Mouse (Mus musculus) stomach, postnatal 0 days (tissue): ENCODE measurements at regions not wholly inside any gene's neighbourhood (a gene's known extent, or its start where the extent isn't known, plus 50 kb on each side); places are given as distances from the start of the nearest gene placed in this dataset.

Experiments used
- ATAC-seq: fragments of 200-750 bp; cut with Nextera tagmentation; 2 replicates; pipeline ENCODE4 v1.8.0; 2017; ENCODE audit not compliant: low FRiP score, low TSS enrichment
- DNase-seq: peaks from one replicate; pipeline ENCODE4 v3.0.0-alpha.2; 2016; ENCODE audit warnings: low spot score
- H3K27ac ChIP-seq: fragments of 300-500 bp; sonication (generic); replicated peaks from 2 replicates; pipeline ENCODE4 v1.5.1; 2014; ENCODE audit warnings: mild to moderate bottlenecking, control low read depth
- H3K27me3 ChIP-seq: fragments of 300-500 bp; sonication (generic); 2 replicates; pipeline ENCODE4 v1.6.1; 2014; ENCODE audit warnings: low read length; ENCODE audit not compliant: control insufficient read depth, insufficient read depth
- H3K36me3 ChIP-seq: fragments of 300-500 bp; sonication (generic); 2 replicates; pipeline ENCODE4 v1.6.1; 2014; ENCODE audit warnings: low read length, mixed read lengths; ENCODE audit not compliant: control insufficient read depth, insufficient read depth
- H3K4me1 ChIP-seq: fragments of 300-500 bp; sonication (generic); replicated peaks from 2 replicates; pipeline ENCODE4 v1.6.1; 2014; ENCODE audit warnings: antibody characterized with exemption; ENCODE audit not compliant: control insufficient read depth, insufficient read depth
- H3K4me2 ChIP-seq: fragments of 300-500 bp; sonication (generic); replicated peaks from 2 replicates; pipeline ENCODE4 v1.6.1; 2014; ENCODE audit warnings: low read depth, mild to moderate bottlenecking, control low read depth, moderate library complexity
- H3K4me3 ChIP-seq: fragments of 300-500 bp; sonication (generic); 2 replicates; pipeline ENCODE4 v1.5.1; 2014; ENCODE audit warnings: low read depth, low read length, control low read depth
- H3K9ac ChIP-seq: fragments of 300-500 bp; sonication (generic); 2 replicates; pipeline ENCODE4 v1.6.1; 2014; ENCODE audit warnings: mild to moderate bottlenecking, low read length, control low read depth, mixed read lengths
- H3K9me3 ChIP-seq: fragments of 300-500 bp; sonication (generic); 2 replicates; pipeline ENCODE4 v1.6.1; 2016; ENCODE audit warnings: low read length; ENCODE audit not compliant: control insufficient read depth
- CTCF ChIP-seq: IDR thresholded peaks from 2 replicates; pipeline ENCODE4 v1.5.1; 2016; ENCODE audit warnings: antibody characterized with exemption, low read depth, mild to moderate bottlenecking, moderate library complexity
- EP300 ChIP-seq: optimal IDR thresholded peaks from 2 replicates; pipeline ENCODE3; 2016; ENCODE audit warnings: antibody characterized with exemption
- WGBS: fragments of 180-500 bp; shearing (Covaris S2); extraction: QIAGEN DNeasy Blood & Tissue Kit; methylation state at CpG from one replicate; pipeline ENCODE4 v1.1.7; 2014; 5-methylcytosine and 5-hydroxymethylcytosine counted together

GRCm38 (mm10) chr14:71795713-71796112 lies 695.9 kb downstream of the Gm9195 start:
- WGBS, result 71% methylated on average over 3 of the region's 3 CpGs
- H3K4me1 ChIP-seq, result no peaks in the 10 kb centered on the region

GRCm38 (mm10) chr14:71776990-71777525 lies 714.6 kb downstream of the Gm9195 start:
- Histone ChIP-seq H3K27me3 (no peaks in the 10 kb centered on the region), H3K4me1 (no peaks in the 10 kb centered on the region), H3K4me2 (no peak overlapping the region), H3K9ac (no peak overlapping the region), H3K36me3 (no peaks in the 10 kb centered on the region), H3K9me3 (no peaks in the 10 kb centered on the region), H3K4me3 (no peak overlapping the region), H3K27ac (no peak overlapping the region)
- ATAC-seq (no peak), DNase-seq (no peak)
- no peak for TF ChIP-seq CTCF
- no peak for TF ChIP-seq EP300
- 42% methylated on average over 1 of the region's 1 CpGs for WGBS

More at GRCm38 (mm10) chr14:71795713-71796112, 695.9 kb downstream of the Gm9195 start:
- Histone ChIP-seq H3K27me3 (no peaks in the 10 kb centered on the region), H3K9ac (no peak overlapping the region), H3K4me3 (no peak overlapping the region), H3K4me2 (no peak overlapping the region), H3K27ac (no peak overlapping the region), H3K36me3 (no peaks in the 10 kb centered on the region), H3K9me3 (no peaks in the 10 kb centered on the region)
- ATAC-seq (no peak), DNase-seq (no peak)
- TF ChIP-seq CTCF, result no peak
- TF ChIP-seq EP300, result no peak

GRCm38 (mm10) chr14:71766856-71767255 lies 724.8 kb downstream of the Gm9195 start:
- no peaks in the 10 kb centered on the region for H3K4me1 ChIP-seq
- no peak for DNase-seq
- 83% methylated on average over 1 of the region's 1 CpGs for WGBS
- no peak for TF ChIP-seq CTCF
- TF ChIP-seq EP300, result no peak
- H3K9me3 ChIP-seq, result no peaks in the 10 kb centered on the region
- H3K27ac ChIP-seq, result no peak overlapping the region
- no peaks in the 10 kb centered on the region for H3K27me3 ChIP-seq
- no peak overlapping the region for H3K4me3 ChIP-seq
- no peak for ATAC-seq
- no peak overlapping the region for H3K4me2 ChIP-seq
- no peak overlapping the region for H3K9ac ChIP-seq
- no peaks in the 10 kb centered on the region for H3K36me3 ChIP-seq

- ATAC-seq (no peak), DNase-seq (no peak)
- TF ChIP-seq CTCF (no peak), EP300 (no peak)
- Histone ChIP-seq H3K27me3 (no peaks in the 10 kb centered on the region), H3K4me3 (no peak overlapping the region), H3K4me2 (no peak overlapping the region), H3K27ac (no peak overlapping the region), H3K4me1 (no peaks in the 10 kb centered on the region), H3K36me3 (no peaks in the 10 kb centered on the region), H3K9ac (no peak overlapping the region), H3K9me3 (no peaks in the 10 kb centered on the region)
- WGBS, result 95% methylated on average over 4 of the region's 4 CpGs
Observed at GRCm38 (mm10) chr14:71728542-71728941, 763.1 kb downstream of the Gm9195 start.

- Histone ChIP-seq H3K9me3 (no peaks in the 10 kb centered on the region), H3K27ac (no peak overlapping the region), H3K9ac (no peak overlapping the region), H3K4me2 (no peak overlapping the region), H3K4me3 (no peak overlapping the region), H3K4me1 (no peaks in the 10 kb centered on the region), H3K36me3 (no peaks in the 10 kb centered on the region), H3K27me3 (no peaks in the 10 kb centered on the region)
- 28% methylated on average over 2 of the region's 2 CpGs for WGBS
- DNase-seq (no peak), ATAC-seq (no peak)
- TF ChIP-seq CTCF (no peak), EP300 (no peak)
Observed at GRCm38 (mm10) chr14:71723526-71723925, 768.1 kb downstream of the Gm9195 start.

GRCm38 (mm10) chr14:71709528-71710289 lies 781.9 kb downstream of the Gm9195 start:
- no peaks in the 10 kb centered on the region for H3K9me3 ChIP-seq
- H3K4me1 ChIP-seq, result no peaks in the 10 kb centered on the region
- TF ChIP-seq EP300 (no peak), CTCF (no peak)
- H3K36me3 ChIP-seq, result no peaks in the 10 kb centered on the region
- no peak for ATAC-seq
- H3K27me3 ChIP-seq, result no peaks in the 10 kb centered on the region
- 50% methylated on average over 5 of the region's 5 CpGs for whole genome bisulfite sequencing
- H3K9ac ChIP-seq, result no peak overlapping the region
- H3K4me3 ChIP-seq, result no peak overlapping the region
- H3K27ac ChIP-seq, result no peak overlapping the region
- no peak overlapping the region for H3K4me2 ChIP-seq
- DNase-seq, result no peak
